Mouse (Mus musculus): Measurements from ENCODE around the gene Arnt. TPM values are rescaled to one million over a fixed set of nuclear protein-coding genes. Genes with fewer than 3 reads are reported as not detected.
A peak's percentile ranks its signal among the peaks of the same experiment; 100 is the strongest.
"Not testable (repeated sequence)": the region's sequence is repeated elsewhere in the genome, so short reads cannot be mapped to it uniquely, and the experiment has no call there.

Gene Arnt
- 10 to 100 TPM; 32.5 to 37.0 TPM for total RNA-seq (2021)

GRCm38 (mm10) chr3:95434136-95434982, at the start of gene Arnt:
Gene Arnt (plus strand): TSS chr3:95434388.
- intact Hi-C loops (cut with DNase I) = loop anchor here (5.0 kb wide), 1 partner anchor 77 kb away; the partner anchor contains the start of gene Setdb1
- peak; percentile 89 to 96 for DNase-seq (ENCODE audit: low spot score in 2 of 2)

- DNase-seq (ENCODE audit: low spot score in 2 of 2) = no peak
- intact Hi-C loops (cut with DNase I) = loop anchor here (5.0 kb wide), 1 partner anchor 177 kb away; no protein-coding TSS in a partner anchor
Measured at GRCm38 (mm10) chr3:95385401-95386075, 48.6 kb upstream of the Arnt start.

GRCm38 (mm10) chr3:95394385-95394784, 39.8 kb upstream of the Arnt start:
- intact Hi-C loops (cut with DNase I) = no loop called here
- peak in 1 of 2 experiments; percentile 6 for DNase-seq (ENCODE audit: low spot score in 2 of 2)

GRCm38 (mm10) chr3:95402741-95403140, 31.4 kb upstream of the Arnt start, which contains the start of gene 4930558C23Rik:
Gene 4930558C23Rik (minus strand): TSS chr3:95402841.
- intact Hi-C loops (cut with DNase I) = no loop called here
- no peak for DNase-seq (ENCODE audit: low spot score in 2 of 2)

GRCm38 (mm10) chr3:95407728-95408127, 26.5 kb upstream of the Arnt start:
- no peak for DNase-seq (ENCODE audit: low spot score in 2 of 2)
- intact Hi-C loops (cut with DNase I) = no loop called here

GRCm38 (mm10) chr3:95408852-95409251, 25.3 kb upstream of the Arnt start:
- DNase-seq (ENCODE audit: low spot score in 2 of 2) = no peak
- intact Hi-C loops (cut with DNase I) = no loop called here

- DNase-seq (ENCODE audit: low spot score in 2 of 2) = no peak
- intact Hi-C loops (cut with DNase I) = no loop called here
Measured at GRCm38 (mm10) chr3:95412268-95412667, 21.9 kb upstream of the Arnt start.

GRCm38 (mm10) chr3:95417866-95418265, 16.3 kb upstream of the Arnt start:
- intact Hi-C loops (cut with DNase I) = loop anchor here (5.0 kb wide), 1 partner anchor 36 kb away; no protein-coding TSS in a partner anchor
- DNase-seq (ENCODE audit: low spot score in 2 of 2) = no peak

- DNase-seq (ENCODE audit: low spot score in 2 of 2); intact Hi-C loops (cut with DNase I): not testable (repeated sequence)
Measured at GRCm38 (mm10) chr3:95426476-95426875, 7.7 kb upstream of the Arnt start.

- intact Hi-C loops (cut with DNase I); DNase-seq (ENCODE audit: low spot score in 2 of 2): not testable (repeated sequence)
Measured at GRCm38 (mm10) chr3:95427117-95427890, 6.9 kb upstream of the Arnt start.

- intact Hi-C loops (cut with DNase I) = not testable (repeated sequence)
- peak in 1 of 2 experiments; percentile 16 for DNase-seq (ENCODE audit: low spot score in 2 of 2)
Measured at GRCm38 (mm10) chr3:95427891-95428238, 6.3 kb upstream of the Arnt start.

GRCm38 (mm10) chr3:95428423-95428822, 5.8 kb upstream of the Arnt start:
- DNase-seq (ENCODE audit: low spot score in 2 of 2); intact Hi-C loops (cut with DNase I): not testable (repeated sequence)

- intact Hi-C loops (cut with DNase I) = loop anchor here (5.0 kb wide), 1 partner anchor 76 kb away; the partner anchor contains the start of gene Setdb1
- no peak for DNase-seq (ENCODE audit: low spot score in 2 of 2)
Measured at GRCm38 (mm10) chr3:95433301-95433915, 780 bp upstream of the Arnt start.

GRCm38 (mm10) chr3:95434983-95435370, 789 bp downstream of the Arnt start:
- no peak for DNase-seq (ENCODE audit: low spot score in 2 of 2)
- intact Hi-C loops (cut with DNase I) = loop anchor here (5.0 kb wide), 1 partner anchor 78 kb away; the partner anchor contains the start of gene Setdb1

GRCm38 (mm10) chr3:95435561-95435960, 1.4 kb downstream of the Arnt start:
- DNase-seq (ENCODE audit: low spot score in 2 of 2) = no peak
- intact Hi-C loops (cut with DNase I) = no loop called here

GRCm38 (mm10) chr3:95438636-95439035, 4.4 kb downstream of the Arnt start:
- DNase-seq (ENCODE audit: low spot score in 2 of 2); intact Hi-C loops (cut with DNase I): not testable (repeated sequence)

GRCm38 (mm10) chr3:95439670-95440069, 5.5 kb downstream of the Arnt start:
- intact Hi-C loops (cut with DNase I) = no loop called here
- DNase-seq (ENCODE audit: low spot score in 2 of 2) = no peak

GRCm38 (mm10) chr3:95442406-95443117, 8.4 kb downstream of the Arnt start:
- DNase-seq (ENCODE audit: low spot score in 2 of 2) = no peak
- intact Hi-C loops (cut with DNase I) = no loop called here

GRCm38 (mm10) chr3:95445311-95445710, 11.1 kb downstream of the Arnt start:
- intact Hi-C loops (cut with DNase I) = no loop called here
- no peak for DNase-seq (ENCODE audit: low spot score in 2 of 2)
